In genomic region chr11:65162767-65163120, GRCm38 (mm10) we compare ENCODE assay signal across 8 mouse cellular contexts. TPM values are rescaled to one million over a fixed set of nuclear protein-coding genes. Genes with fewer than 3 reads are reported as not detected.
DNase-seq lines count a peak whose midpoint lies in the region; ATAC-seq and TF ChIP-seq lines count a peak whose summit lies in the region.

Gene Arhgap44 (minus strand): TSS chr11:65162961.

- CTCF ChIA-PET in Patski (lab: Charles Lee) = no interaction called here

- peak within 1 kb of the TSS; percentile 93 for H3K27ac ChIP-seq in cerebellum, adult 2 months (ENCODE audit: insufficient read depth, low read length)
- H3K27ac ChIP-seq in hindbrain, embryonic 10.5 days = peak within 1 kb of the TSS; percentile 89
- peak within 1 kb of the TSS; percentile 84 for H3K27ac ChIP-seq in lung, embryonic 15.5 days

- peak; percentile 73; the same call in 1 of the 2 replicates for TF ChIP-seq POLR2A in cerebellum, adult 2 months (IDR thresholded peaks at IDR 0.05; ENCODE audit: borderline replicate concordance, insufficient read depth, low read length)

- peak within 1 kb of the TSS; percentile 80 for H3K9ac ChIP-seq in lung, embryonic 15.5 days

- peak within 1 kb of the TSS; percentile 92 for H3K4me3 ChIP-seq in cerebellum, adult 2 months (replicated peaks; ENCODE audit: insufficient read depth, low read depth, low read length)
- peak within 1 kb of the TSS; percentile 86 for H3K4me3 ChIP-seq in hindbrain, embryonic 10.5 days
- peak within 1 kb of the TSS; percentile 85 for H3K4me3 ChIP-seq in lung, embryonic 15.5 days

- peaks cover 22% of the 10 kb centered on the region for H3K27me3 ChIP-seq in Patski
- no peaks in the 10 kb centered on the region for H3K27me3 ChIP-seq in cerebellum, adult 2 months (ENCODE audit: control insufficient read depth, insufficient read depth, low read length)
- H3K27me3 ChIP-seq in hindbrain, embryonic 10.5 days (ENCODE audit: insufficient read depth, poor library complexity, severe bottlenecking) = peaks cover 16% of the 10 kb centered on the region
- peaks cover 6% of the 10 kb centered on the region; the same call in 1 of the 2 replicates for H3K27me3 ChIP-seq in lung, embryonic 15.5 days

- ATAC-seq in Patski = peak; percentile 83
- ATAC-seq in frontal cortex, adult (ENCODE audit: low TSS enrichment) = peak; percentile 87
- ATAC-seq in lung, embryonic 15.5 days (ENCODE audit: borderline replicate concordance, extremely low read depth, low FRiP score, low TSS enrichment) = peak; percentile 87; the same call in 1 of the 2 replicates

- H3K4me1 ChIP-seq in cerebellum, adult 2 months (ENCODE audit: control insufficient read depth, insufficient read depth, low read length) = peaks cover 9% of the 10 kb centered on the region; the same call in 1 of the 2 replicates
- H3K4me1 ChIP-seq in hindbrain, embryonic 10.5 days (replicated peaks) = peaks cover 17% of the 10 kb centered on the region
- no peaks in the 10 kb centered on the region for H3K4me1 ChIP-seq in lung, embryonic 15.5 days

- in situ Hi-C loops in Patski (cut with MboI; ENCODE audit: low pct_unique_long_range_greater_than_20kb) = no loop called here

- DNase-seq in Patski (ENCODE audit: low read depth, low spot score) = no peak
- DNase-seq in cerebellum, adult 2 months = peak; percentile 83
- DNase-seq in hindbrain, embryonic 10.5 days (ENCODE audit: low spot score) = peak; percentile 81
- DNase-seq in layer of hippocampus, postnatal 10 days (ENCODE audit: low spot score in 2 of 2) = peak; percentile 75 to 82
- DNase-seq in right cerebral cortex, adult 18-20 months = peak; percentile 84
- no peak for DNase-seq in spleen, postnatal 10 days (ENCODE audit: low spot score in 2 of 2)

- POLR2A ChIA-PET in Patski (lab: Charles Lee) = no interaction called here

- H3K36me3 ChIP-seq in hindbrain, embryonic 10.5 days = no peaks in the 10 kb centered on the region
- H3K36me3 ChIP-seq in lung, embryonic 15.5 days = no peaks in the 10 kb centered on the region

- under 1% methylated on average over 27 of the region's 27 CpGs for WGBS in cerebellum, adult 2 months
- 1% methylated on average over 27 of the region's 27 CpGs for WGBS in hindbrain, embryonic 10.5 days
- under 1% methylated on average over 26 of the region's 27 CpGs for WGBS in lung, embryonic 15.5 days

- TF ChIP-seq CTCF in Patski (IDR thresholded peaks at IDR 0.05) = no peak
- no peak for TF ChIP-seq CTCF in cerebellum, adult 2 months (IDR thresholded peaks at IDR 0.05; ENCODE audit: borderline replicate concordance, insufficient read depth, low read depth, low read length)

- H3K9me3 ChIP-seq in hindbrain, embryonic 10.5 days = no peaks in the 10 kb centered on the region
- no peaks in the 10 kb centered on the region for H3K9me3 ChIP-seq in lung, embryonic 15.5 days

- peak within 1 kb of the TSS; percentile 93 for H3K4me2 ChIP-seq in lung, embryonic 15.5 days

RNA-seq across cellular contexts. Expression of gene Arhgap44, which starts in this region (rescaled TPM):
- polyA plus RNA-seq in Patski (2021) = 13.1 TPM
- 77.3 and 82.9 TPM in 2 replicates for polyA plus RNA-seq in cerebellum, adult 2 months (2012; rRNA removed)
- 4.5 and 4.8 TPM in 2 replicates for polyA plus RNA-seq in hindbrain, embryonic 10.5 days (2016; fragmentation: Nextera tagmentation; extraction: Ambion mirVana)
- total RNA-seq in layer of hippocampus, postnatal 10 days (2021) = 100 to 1,000 TPM in 1 of 2 experiments, 10 to 100 TPM in 1; 98.4 to 100 TPM
- 12.9 and 15.8 TPM in 2 replicates for polyA plus RNA-seq in lung, embryonic 15.5 days (2015; fragmentation: Nextera tagmentation; extraction: Ambion mirVana)

Comparison
In these comparisons a context has a peak if more than half of its experiments do, and no peak if none do; other contexts are left out.
1. DNase-seq: peak in cerebellum, adult 2 months (2 of 2), hindbrain, embryonic 10.5 days (single experiment), layer of hippocampus, postnatal 10 days (2 of 2) and right cerebral cortex, adult 18-20 months (single experiment); none in Patski (single experiment) and spleen, postnatal 10 days (0 of 2).
2. Peak in every context shown above with its lines, with median percentiles within 50 percentile points of each other: ATAC-seq, H3K27ac ChIP-seq and H3K4me3 ChIP-seq.